Mouse (Mus musculus) liver, adult 2 months (tissue): ENCODE measurements around the gene Hist1h3b.

ENCODE experiments used
- CTCF ChIP-seq: fragments of 200-500 bp; IDR thresholded peaks from 2 replicates; pipeline ENCODE4 v1.5.1; 2011; ENCODE audit warnings: low read depth, low read length, control low read depth
- POLR2A ChIP-seq: fragments of 200-500 bp; IDR thresholded peaks from 2 replicates; pipeline ENCODE4 v1.6.1; 2011; ENCODE audit warnings: low read length, control low read depth; ENCODE audit not compliant: insufficient read depth; ENCODE audit errors: extremely low read depth

DNA sequence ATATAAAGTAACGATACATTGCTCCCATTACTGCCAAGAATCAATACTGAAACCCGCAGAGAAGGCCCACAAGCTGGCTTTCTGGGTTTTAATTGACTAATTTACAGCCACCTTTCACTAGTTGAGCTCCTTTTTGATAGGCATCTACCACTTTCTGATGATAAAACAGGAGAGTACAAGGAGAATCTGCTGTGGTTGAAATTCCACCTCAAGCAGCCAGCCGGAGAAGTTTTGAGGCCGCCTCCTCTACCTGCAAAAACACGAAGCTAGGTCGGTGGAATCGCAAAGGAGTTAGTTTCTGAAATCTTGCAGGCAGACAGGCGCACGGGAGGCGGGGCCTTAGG is 11.1 kb downstream of the Hist1h3b start:
- TF ChIP-seq CTCF = no peak
- no peak for TF ChIP-seq POLR2A
